Mouse (Mus musculus): ENCODE data around the gene Gm20388.

DNA sequence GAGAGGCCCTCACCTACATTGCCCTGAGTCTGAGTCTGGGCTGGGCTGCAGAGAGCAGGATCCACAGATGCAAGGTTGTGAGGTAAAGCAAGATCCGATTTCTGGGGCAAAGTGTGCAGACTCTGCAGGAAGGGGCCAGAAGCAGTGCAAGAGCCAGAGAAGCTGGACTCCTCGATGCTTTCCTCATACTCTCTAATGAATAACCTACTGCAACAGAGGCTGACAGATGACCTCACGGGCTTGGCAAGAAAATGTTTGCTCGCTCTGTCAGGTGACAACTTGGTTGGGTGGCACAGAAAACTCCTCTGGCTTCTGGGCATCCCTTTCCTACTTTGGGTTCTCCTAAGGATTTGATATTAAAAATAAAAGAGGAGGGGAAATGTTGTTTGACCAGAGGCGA is 3794.7 kb downstream of the Gm20388 start:
- TF ChIP-seq CTCF (IDR thresholded peaks at IDR 0.05; ENCODE audit: low read depth) = no peak
- no peak for TF ChIP-seq EP300 (IDR thresholded peaks at IDR 0.05; ENCODE audit: low read depth)

Data from liver, embryonic 14.5 days (tissue).